ENCODE assay signal across 16 mouse cellular contexts in the genomic region with DNA sequence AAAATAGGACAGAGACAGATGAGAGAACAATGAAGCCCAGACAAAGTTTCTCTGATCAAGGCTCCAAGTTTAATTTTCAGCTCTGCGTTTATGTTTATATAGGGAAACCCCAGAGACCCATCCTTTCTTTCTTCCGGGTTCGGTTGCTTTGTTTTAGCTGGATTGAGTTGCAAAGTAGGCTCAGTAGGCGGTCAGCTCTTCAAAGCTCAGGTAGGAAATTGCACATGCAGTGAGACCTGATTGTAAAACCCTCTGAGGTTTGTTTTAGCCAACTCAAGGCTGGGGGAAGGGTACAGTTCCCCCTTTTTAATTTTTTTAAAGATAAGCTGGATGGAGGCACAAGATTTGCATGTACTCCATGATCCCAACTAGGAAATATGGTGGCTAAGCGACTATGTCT.
"Had no signal": no experiment of that assay in that cellular context is flagged by ENCODE, and none has a peak within 500 bp of the region (broad histone marks: within the 10 kb centered on the region; RNA-seq: fewer than 3 reads in every experiment).

No protein-coding gene starts in this region.

- DNase-seq: left cerebral cortex, postnatal 4 days; liver; liver, embryonic 13.5 days; liver, postnatal 0 days; lung, adult 18-20 months; lung, adult 2 months; lung, embryonic 14.5 days; lung, postnatal 10 days; lung, postnatal 14 days; lung, postnatal 4 days; midbrain, embryonic 14.5 days had no signal

- ATAC-seq: liver, embryonic 12.5 days; liver, postnatal 0 days; lung, postnatal 0 days; midbrain, embryonic 13.5 days; midbrain, embryonic 15.5 days; midbrain, embryonic 16.5 days had no signal
